ENCODE assay signal across 16 mouse cellular contexts in genomic region chr5:44386176-44386575, GRCm38 (mm10).
DNase-seq lines count a peak whose midpoint lies in the region; ATAC-seq lines count a peak whose summit lies in the region.
"Had no signal": no experiment of that assay in that cellular context is flagged by ENCODE, and none has a peak within 500 bp of the region (broad histone marks: within the 10 kb centered on the region; RNA-seq: fewer than 3 reads in every experiment).

No protein-coding gene starts in this region.

- no peak overlapping the region for H3K4me3 ChIP-seq in heart, embryonic 12.5 days
- no peak overlapping the region for H3K4me3 ChIP-seq in embryonic facial prominence, embryonic 14.5 days (ENCODE audit: low read depth, low read length)
- H3K4me3 ChIP-seq in limb, embryonic 13.5 days: no peak overlapping the region
- no peak overlapping the region for H3K4me3 ChIP-seq in forebrain, embryonic 11.5 days (ENCODE audit: low read depth, low read length)
- H3K4me3 ChIP-seq: erythroblast, embryonic 14.5 days; layer of hippocampus, adult 2 months had no signal

- no peaks in the 10 kb centered on the region for H3K4me1 ChIP-seq in heart, embryonic 12.5 days (replicated peaks)
- peaks cover 16% of the 10 kb centered on the region; the same call in 1 of the 2 replicates for H3K4me1 ChIP-seq in embryonic facial prominence, embryonic 14.5 days (ENCODE audit: control insufficient read depth, insufficient read depth, low read length)
- H3K4me1 ChIP-seq in limb, embryonic 13.5 days: peaks cover 23% of the 10 kb centered on the region
- H3K4me1 ChIP-seq in forebrain, embryonic 11.5 days (replicated peaks; ENCODE audit: control insufficient read depth, insufficient read depth, low read length): no peaks in the 10 kb centered on the region

- peak; percentile 1 to 6 for DNase-seq in heart, postnatal 10 days
- DNase-seq in embryo, embryonic 10 days (ENCODE audit: low spot score): peak; percentile 63
- DNase-seq in embryonic facial prominence, embryonic 14.5 days (ENCODE audit: low spot score): peak; percentile 55
- DNase-seq in thymus, postnatal 10 days (ENCODE audit: low spot score in 2 of 2): no peak
- no peak for DNase-seq in urinary bladder, postnatal 10 days (ENCODE audit: low spot score)
- no peak for DNase-seq in forebrain, embryonic 11.5 days (ENCODE audit: low spot score)
- DNase-seq: cerebellum, postnatal 25 days; lung, embryonic 14.5 days; thymus, postnatal 36 days had no signal

- WGBS in heart, embryonic 12.5 days: 41% methylated on average over 6 of the region's 6 CpGs
- WGBS in embryonic facial prominence, embryonic 14.5 days: 10% methylated on average over 6 of the region's 6 CpGs
- WGBS in limb, embryonic 13.5 days: 21% methylated on average over 6 of the region's 6 CpGs
- 52% methylated on average over 6 of the region's 6 CpGs for WGBS in forebrain, embryonic 11.5 days

- ATAC-seq in heart, embryonic 12.5 days (ENCODE audit: insufficient number of reproducible peaks, low FRiP score): no peak
- peak; percentile 50; the same call in 1 of the 2 replicates for ATAC-seq in embryonic facial prominence, embryonic 14.5 days (ENCODE audit: low read depth)
- peak; percentile 48; the same call in 1 of the 2 replicates for ATAC-seq in limb, embryonic 13.5 days (ENCODE audit: low FRiP score, low read depth)
- no peak for ATAC-seq in forebrain, embryonic 11.5 days (replicated peaks; ENCODE audit: low FRiP score)
- ATAC-seq: Patski had no signal

- no peak overlapping the region for H3K4me2 ChIP-seq in heart, embryonic 12.5 days
- no peak overlapping the region for H3K4me2 ChIP-seq in embryonic facial prominence, embryonic 14.5 days (ENCODE audit: low read depth, low read length)
- H3K4me2 ChIP-seq in limb, embryonic 13.5 days (replicated peaks): peak overlapping the region; percentile 16; the same call in 1 of the 2 replicates
- no peak overlapping the region for H3K4me2 ChIP-seq in forebrain, embryonic 11.5 days (ENCODE audit: low read depth, low read length, severe bottlenecking)
- H3K4me2 ChIP-seq: liver, embryonic 11.5 days; lung, embryonic 14.5 days had no signal

- no peaks in the 10 kb centered on the region for H3K36me3 ChIP-seq in heart, embryonic 12.5 days
- no peaks in the 10 kb centered on the region for H3K36me3 ChIP-seq in embryonic facial prominence, embryonic 14.5 days (ENCODE audit: control insufficient read depth, insufficient read depth, low read length)
- no peaks in the 10 kb centered on the region for H3K36me3 ChIP-seq in limb, embryonic 13.5 days
- H3K36me3 ChIP-seq in forebrain, embryonic 11.5 days (ENCODE audit: control insufficient read depth, insufficient read depth, low read length): no peaks in the 10 kb centered on the region

- no peaks in the 10 kb centered on the region for H3K9me3 ChIP-seq in heart, embryonic 12.5 days (replicated peaks)
- no peaks in the 10 kb centered on the region for H3K9me3 ChIP-seq in embryonic facial prominence, embryonic 14.5 days (ENCODE audit: control insufficient read depth, low read length)
- H3K9me3 ChIP-seq in limb, embryonic 13.5 days: no peaks in the 10 kb centered on the region
- H3K9me3 ChIP-seq in forebrain, embryonic 11.5 days (ENCODE audit: control insufficient read depth, low read length): no peaks in the 10 kb centered on the region

- intact Hi-C loops in heart, postnatal 10 days (cut with DNase I): no loop called here

- H3K27ac ChIP-seq in heart, embryonic 12.5 days (ENCODE audit: poor library complexity, severe bottlenecking): no peak overlapping the region
- peak overlapping the region; percentile 54 for H3K27ac ChIP-seq in embryonic facial prominence, embryonic 14.5 days (replicated peaks; ENCODE audit: low read depth, low read length)
- peak overlapping the region; percentile 52 for H3K27ac ChIP-seq in limb, embryonic 13.5 days
- no peak overlapping the region for H3K27ac ChIP-seq in forebrain, embryonic 11.5 days (ENCODE audit: low read depth, low read length)
- H3K27ac ChIP-seq: layer of hippocampus, adult 2 months; stomach, postnatal 0 days had no signal

- no peak overlapping the region for H3K9ac ChIP-seq in heart, embryonic 12.5 days
- H3K9ac ChIP-seq in embryonic facial prominence, embryonic 14.5 days (ENCODE audit: low read depth, low read length): no peak overlapping the region; the same call in 1 of the 2 replicates
- no peak overlapping the region for H3K9ac ChIP-seq in limb, embryonic 13.5 days
- H3K9ac ChIP-seq in forebrain, embryonic 11.5 days (ENCODE audit: low read length): no peak overlapping the region
- H3K9ac ChIP-seq: lung, embryonic 14.5 days had no signal

- no peaks in the 10 kb centered on the region; the same call in 1 of the 2 replicates for H3K27me3 ChIP-seq in heart, embryonic 12.5 days (replicated peaks)
- no peaks in the 10 kb centered on the region for H3K27me3 ChIP-seq in embryonic facial prominence, embryonic 14.5 days (replicated peaks; ENCODE audit: control insufficient read depth, insufficient read depth, low read length)
- H3K27me3 ChIP-seq in limb, embryonic 13.5 days: no peaks in the 10 kb centered on the region
- H3K27me3 ChIP-seq in forebrain, embryonic 11.5 days (ENCODE audit: control insufficient read depth, insufficient read depth, low read length): no peaks in the 10 kb centered on the region

Comparison
In these comparisons a context has a peak if more than half of its experiments do, and no peak if none do; other contexts are left out.
1. DNase-seq: peak in heart, postnatal 10 days (2 of 2), embryo, embryonic 10 days (single experiment) and embryonic facial prominence, embryonic 14.5 days (single experiment); none in thymus, postnatal 10 days (0 of 2), urinary bladder, postnatal 10 days (single experiment) and forebrain, embryonic 11.5 days (single experiment).
2. ATAC-seq: peak in embryonic facial prominence, embryonic 14.5 days (single experiment) and limb, embryonic 13.5 days (single experiment); none in heart, embryonic 12.5 days (single experiment) and forebrain, embryonic 11.5 days (single experiment).
3. H3K27ac ChIP-seq: peak in embryonic facial prominence, embryonic 14.5 days (single experiment) and limb, embryonic 13.5 days (single experiment); none in heart, embryonic 12.5 days (single experiment) and forebrain, embryonic 11.5 days (single experiment).